Mouse (Mus musculus): ENCODE measurements around the gene Tle4. TPM values are rescaled to one million over a fixed set of nuclear protein-coding genes. Genes with fewer than 3 reads are reported as not detected.

The Tle4 gene
- polyA plus RNA-seq, 1 experiment from 2014 or later, result 40.9 TPM

- no peak for ATAC-seq
- 97% methylated on average over 3 of the region's 3 CpGs for WGBS
- Histone ChIP-seq H3K4me1 (replicated peaks; ENCODE audit: control insufficient read depth, insufficient read depth, low read length) (no peaks in the 10 kb centered on the region), H3K9me3 (ENCODE audit: control insufficient read depth, low read length) (no peaks in the 10 kb centered on the region), H3K9ac (replicated peaks; ENCODE audit: low read depth, low read length) (no peak overlapping the region), H3K27ac (ENCODE audit: low read length) (no peak overlapping the region), H3K4me3 (replicated peaks; ENCODE audit: low read length) (no peak overlapping the region), H3K36me3 (ENCODE audit: control insufficient read depth, insufficient read depth) (no peaks in the 10 kb centered on the region), H3K27me3 (replicated peaks; ENCODE audit: control insufficient read depth, insufficient read depth, low read length) (no peaks in the 10 kb centered on the region), H3K4me2 (ENCODE audit: low read length) (no peak overlapping the region)
Measured at GRCm38 (mm10) chr19:14493047-14493446, 104.8 kb downstream of the Tle4 start.

- Histone ChIP-seq H3K4me2 (ENCODE audit: low read length) (no peak overlapping the region), H3K36me3 (ENCODE audit: control insufficient read depth, insufficient read depth) (no peaks in the 10 kb centered on the region), H3K4me1 (replicated peaks; ENCODE audit: control insufficient read depth, insufficient read depth, low read length) (peaks cover 6% of the 10 kb centered on the region), H3K27me3 (replicated peaks; ENCODE audit: control insufficient read depth, insufficient read depth, low read length) (no peaks in the 10 kb centered on the region), H3K27ac (ENCODE audit: low read length) (no peak overlapping the region), H3K9me3 (ENCODE audit: control insufficient read depth, low read length) (no peaks in the 10 kb centered on the region), H3K4me3 (replicated peaks; ENCODE audit: low read length) (no peak overlapping the region), H3K9ac (replicated peaks; ENCODE audit: low read depth, low read length) (no peak overlapping the region)
- WGBS, result 68% methylated on average over 9 of the region's 9 CpGs
- peak; percentile 36; the same call in 1 of the 2 replicates for ATAC-seq
Measured at GRCm38 (mm10) chr19:14487180-14487579, 110.7 kb downstream of the Tle4 start.

- no peak overlapping the region for H3K27ac ChIP-seq (ENCODE audit: low read length)
- H3K36me3 ChIP-seq (ENCODE audit: control insufficient read depth, insufficient read depth), result no peaks in the 10 kb centered on the region
- peak; percentile 71; the same call in 1 of the 2 replicates for ATAC-seq
- peaks cover 13% of the 10 kb centered on the region for H3K4me1 ChIP-seq (replicated peaks; ENCODE audit: control insufficient read depth, insufficient read depth, low read length)
- 64% methylated on average over 3 of the region's 3 CpGs for WGBS
- H3K9ac ChIP-seq (replicated peaks; ENCODE audit: low read depth, low read length), result no peak overlapping the region
- no peak overlapping the region for H3K4me2 ChIP-seq (ENCODE audit: low read length)
- H3K9me3 ChIP-seq (ENCODE audit: control insufficient read depth, low read length), result no peaks in the 10 kb centered on the region
- H3K4me3 ChIP-seq (replicated peaks; ENCODE audit: low read length), result no peak overlapping the region
- H3K27me3 ChIP-seq (replicated peaks; ENCODE audit: control insufficient read depth, insufficient read depth, low read length), result no peaks in the 10 kb centered on the region
Measured at GRCm38 (mm10) chr19:14485176-14485575, 112.7 kb downstream of the Tle4 start.

GRCm38 (mm10) chr19:14482562-14483138, 115.2 kb downstream of the Tle4 start:
- H3K4me1 ChIP-seq (replicated peaks; ENCODE audit: control insufficient read depth, insufficient read depth, low read length), result peaks cover 19% of the 10 kb centered on the region
- no peak overlapping the region for H3K27ac ChIP-seq (ENCODE audit: low read length)
- H3K36me3 ChIP-seq (ENCODE audit: control insufficient read depth, insufficient read depth), result no peaks in the 10 kb centered on the region
- H3K9me3 ChIP-seq (ENCODE audit: control insufficient read depth, low read length), result no peaks in the 10 kb centered on the region
- WGBS, result 39% methylated on average over 5 of the region's 5 CpGs
- no peaks in the 10 kb centered on the region for H3K27me3 ChIP-seq (replicated peaks; ENCODE audit: control insufficient read depth, insufficient read depth, low read length)
- no peak overlapping the region for H3K4me2 ChIP-seq (ENCODE audit: low read length)
- no peak overlapping the region for H3K9ac ChIP-seq (replicated peaks; ENCODE audit: low read depth, low read length)
- H3K4me3 ChIP-seq (replicated peaks; ENCODE audit: low read length), result no peak overlapping the region
- no peak for ATAC-seq

- Histone ChIP-seq H3K27ac (ENCODE audit: low read length) (no peak overlapping the region), H3K4me3 (replicated peaks; ENCODE audit: low read length) (no peak overlapping the region), H3K4me2 (ENCODE audit: low read length) (no peak overlapping the region), H3K36me3 (ENCODE audit: control insufficient read depth, insufficient read depth) (no peaks in the 10 kb centered on the region), H3K27me3 (replicated peaks; ENCODE audit: control insufficient read depth, insufficient read depth, low read length) (no peaks in the 10 kb centered on the region), H3K9me3 (ENCODE audit: control insufficient read depth, low read length) (no peaks in the 10 kb centered on the region), H3K9ac (replicated peaks; ENCODE audit: low read depth, low read length) (no peak overlapping the region), H3K4me1 (replicated peaks; ENCODE audit: control insufficient read depth, insufficient read depth, low read length) (peaks cover 19% of the 10 kb centered on the region)
- 7% methylated on average over 5 of the region's 5 CpGs for WGBS
- ATAC-seq, result peak; percentile 32; the same call in 1 of the 2 replicates
Measured at GRCm38 (mm10) chr19:14481796-14482561, 115.9 kb downstream of the Tle4 start.

- no peaks in the 10 kb centered on the region for H3K36me3 ChIP-seq (ENCODE audit: control insufficient read depth, insufficient read depth)
- ATAC-seq, result no peak
- H3K27me3 ChIP-seq (replicated peaks; ENCODE audit: control insufficient read depth, insufficient read depth, low read length), result no peaks in the 10 kb centered on the region
- no peak overlapping the region for H3K9ac ChIP-seq (replicated peaks; ENCODE audit: low read depth, low read length)
- H3K9me3 ChIP-seq (ENCODE audit: control insufficient read depth, low read length), result no peaks in the 10 kb centered on the region
- H3K27ac ChIP-seq (ENCODE audit: low read length), result no peak overlapping the region
- no peak overlapping the region for H3K4me3 ChIP-seq (replicated peaks; ENCODE audit: low read length)
- peaks cover 17% of the 10 kb centered on the region for H3K4me1 ChIP-seq (replicated peaks; ENCODE audit: control insufficient read depth, insufficient read depth, low read length)
- no peak overlapping the region for H3K4me2 ChIP-seq (ENCODE audit: low read length)
Measured at GRCm38 (mm10) chr19:14479711-14480110, 118.1 kb downstream of the Tle4 start.

GRCm38 (mm10) chr19:14469325-14469724, 128.5 kb downstream of the Tle4 start:
- Histone ChIP-seq H3K9ac (replicated peaks; ENCODE audit: low read depth, low read length) (no peak overlapping the region), H3K4me2 (ENCODE audit: low read length) (no peak overlapping the region), H3K4me3 (replicated peaks; ENCODE audit: low read length) (no peak overlapping the region), H3K36me3 (ENCODE audit: control insufficient read depth, insufficient read depth) (peaks cover 2% of the 10 kb centered on the region; the same call in 1 of the 2 replicates), H3K27ac (ENCODE audit: low read length) (no peak overlapping the region), H3K4me1 (replicated peaks; ENCODE audit: control insufficient read depth, insufficient read depth, low read length) (no peaks in the 10 kb centered on the region), H3K9me3 (ENCODE audit: control insufficient read depth, low read length) (no peaks in the 10 kb centered on the region), H3K27me3 (replicated peaks; ENCODE audit: control insufficient read depth, insufficient read depth, low read length) (no peaks in the 10 kb centered on the region)
- WGBS, result 86% methylated on average over 8 of the region's 8 CpGs
- no peak for ATAC-seq

GRCm38 (mm10) chr19:14468733-14469132, 129.1 kb downstream of the Tle4 start:
- H3K9ac ChIP-seq (replicated peaks; ENCODE audit: low read depth, low read length), result no peak overlapping the region

GRCm38 (mm10) chr19:14466020-14466419, 131.8 kb downstream of the Tle4 start:
- no peak overlapping the region for H3K27ac ChIP-seq (ENCODE audit: low read length)
- no peaks in the 10 kb centered on the region for H3K9me3 ChIP-seq (ENCODE audit: control insufficient read depth, low read length)
- peaks cover 9% of the 10 kb centered on the region; the same call in 1 of the 2 replicates for H3K36me3 ChIP-seq (ENCODE audit: control insufficient read depth, insufficient read depth)
- no peaks in the 10 kb centered on the region for H3K4me1 ChIP-seq (replicated peaks; ENCODE audit: control insufficient read depth, insufficient read depth, low read length)
- H3K4me3 ChIP-seq (replicated peaks; ENCODE audit: low read length), result no peak overlapping the region
- no peak for ATAC-seq
- no peak overlapping the region for H3K4me2 ChIP-seq (ENCODE audit: low read length)
- H3K9ac ChIP-seq (replicated peaks; ENCODE audit: low read depth, low read length), result no peak overlapping the region
- WGBS, result 85% methylated on average over 8 of the region's 8 CpGs
- no peaks in the 10 kb centered on the region for H3K27me3 ChIP-seq (replicated peaks; ENCODE audit: control insufficient read depth, insufficient read depth, low read length)

More at GRCm38 (mm10) chr19:14468733-14469132, 129.1 kb downstream of the Tle4 start:
- H3K36me3 ChIP-seq (ENCODE audit: control insufficient read depth, insufficient read depth), result peaks cover 2% of the 10 kb centered on the region; the same call in 1 of the 2 replicates
- H3K27me3 ChIP-seq (replicated peaks; ENCODE audit: control insufficient read depth, insufficient read depth, low read length), result no peaks in the 10 kb centered on the region
- H3K9me3 ChIP-seq (ENCODE audit: control insufficient read depth, low read length), result no peaks in the 10 kb centered on the region
- H3K4me1 ChIP-seq (replicated peaks; ENCODE audit: control insufficient read depth, insufficient read depth, low read length), result no peaks in the 10 kb centered on the region
- no peak for ATAC-seq
- H3K27ac ChIP-seq (ENCODE audit: low read length), result no peak overlapping the region
- H3K4me3 ChIP-seq (replicated peaks; ENCODE audit: low read length), result no peak overlapping the region
- 96% methylated on average over 2 of the region's 2 CpGs for WGBS
- H3K4me2 ChIP-seq (ENCODE audit: low read length), result no peak overlapping the region

Data from forebrain, embryonic 16.5 days (tissue).